Mouse (Mus musculus) v-Abl transformed pro-B cells (cell line): ENCODE data around the gene Map1b.

Experiments
- in situ Hi-C, 2 experiments: fragments of 400-800 bp; cut with MboI; formaldehyde crosslinking; loops; one replicate each; pipeline ENCODE4 v1.15.1; 2025; ENCODE audit not compliant: unreplicated experiment in 2 of 2

The Map1b gene

DNA sequence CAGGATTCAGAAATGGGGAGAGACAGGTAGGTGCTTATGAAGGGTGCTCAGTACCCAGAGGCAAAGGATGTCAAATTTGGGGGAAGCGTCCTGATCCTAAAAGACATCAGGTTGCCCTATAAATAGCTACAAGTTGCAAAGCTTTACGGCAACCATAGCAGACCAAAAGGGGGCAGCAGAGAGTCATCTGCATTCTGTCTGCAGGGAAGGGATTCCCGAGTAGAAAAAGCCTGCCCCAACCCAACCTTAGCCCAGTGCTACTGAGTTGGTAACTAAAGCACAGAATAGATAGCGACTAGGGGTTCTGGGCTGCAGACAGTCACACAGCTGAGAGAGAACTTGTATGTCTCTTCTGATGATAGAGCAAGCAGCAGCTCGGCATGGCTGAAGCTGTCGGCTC lies 140.8 kb downstream of the Map1b start:
- in situ Hi-C loops: loop anchor here (5.0 to 10.0 kb wide), 3 partner anchors 467 to 609 kb away; no protein-coding TSS in a partner anchor

DNA sequence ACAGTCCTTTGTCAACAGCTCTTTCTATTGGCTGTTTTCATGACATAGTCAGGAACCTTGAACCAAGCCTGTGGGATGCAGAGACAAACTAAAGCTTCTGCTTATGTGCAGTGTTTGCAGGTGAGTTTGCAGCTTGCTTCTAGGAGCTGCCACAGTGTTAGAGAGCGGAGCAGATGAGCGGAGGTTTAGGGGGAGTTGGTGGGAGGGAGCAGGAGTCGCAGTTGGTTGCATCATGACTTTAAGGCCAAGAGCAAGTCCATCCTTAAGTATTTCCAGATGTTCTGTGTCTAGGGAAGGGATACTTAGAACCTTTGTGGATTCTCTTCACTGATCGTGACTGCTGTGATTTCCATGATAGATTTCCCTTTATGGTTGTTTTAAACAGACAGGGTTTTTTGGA lies 142.1 kb downstream of the Map1b start:
- in situ Hi-C loops: loop anchor here (10.0 to 25.0 kb wide), 5 partner anchors 471 to 1463 kb away; partner anchors contain the start of genes Mccc2 (in 1 of the 2) and Slc30a5 (in 1 of the 2)

DNA sequence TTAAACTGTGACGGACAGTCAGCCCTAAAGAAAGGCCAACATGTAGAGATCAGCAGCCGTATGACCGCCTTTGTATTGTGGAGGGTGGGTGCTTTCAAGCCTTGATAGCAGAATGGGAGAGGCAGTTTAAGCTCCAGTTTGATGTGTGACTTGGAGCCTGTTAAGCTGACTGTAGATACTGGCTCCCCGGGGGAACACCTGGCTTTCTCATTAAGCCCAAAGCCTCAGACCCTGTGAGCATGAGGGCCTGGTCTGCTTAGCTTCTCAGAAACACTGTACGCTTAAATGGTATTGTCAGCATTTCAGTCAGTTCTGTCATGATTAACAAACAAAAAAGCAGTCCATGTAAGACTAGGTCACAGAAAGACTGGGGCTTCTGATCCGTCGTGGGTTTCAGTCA lies 142.7 kb downstream of the Map1b start:
- in situ Hi-C loops: loop anchor here (10.0 to 25.0 kb wide), 5 partner anchors 471 to 1464 kb away; partner anchors contain the start of genes Mccc2 (in 1 of the 2) and Slc30a5 (in 1 of the 2)
